Mouse (Mus musculus) lung, postnatal 0 days (tissue): Measurements from ENCODE around the gene Adam6b. TPM values are rescaled to one million over a fixed set of nuclear protein-coding genes. Genes with fewer than 3 reads are reported as not detected.
"Not testable (repeated sequence)": the region's sequence is repeated elsewhere in the genome, so short reads cannot be mapped to it uniquely, and the experiment has no call there.

ENCODE experiments used
- ATAC-seq: fragments of 200-750 bp; cut with Nextera tagmentation; 2 replicates; pipeline ENCODE4 v1.8.0; 2017; ENCODE audit warnings: moderate library complexity
- DNase-seq: peaks from one replicate; pipeline ENCODE4 v3.0.0-alpha.2; 2016; ENCODE audit warnings: low spot score
- H3K27ac ChIP-seq: fragments of 300-500 bp; sonication (generic); 2 replicates; pipeline ENCODE4 v1.5.1; 2014; ENCODE audit warnings: antibody characterized with exemption, mild to moderate bottlenecking, low read length, mixed read lengths
- H3K27me3 ChIP-seq: fragments of 300-500 bp; sonication (generic); replicated peaks from 2 replicates; pipeline ENCODE4 v1.6.1; 2014; ENCODE audit warnings: low read length, mixed read lengths; ENCODE audit not compliant: insufficient read depth
- H3K36me3 ChIP-seq: fragments of 300-500 bp; sonication (generic); 2 replicates; pipeline ENCODE4 v1.6.1; 2014; ENCODE audit warnings: low read length, mixed read lengths; ENCODE audit not compliant: insufficient read depth
- H3K4me1 ChIP-seq: fragments of 300-500 bp; sonication (generic); 2 replicates; pipeline ENCODE4 v1.6.1; 2014; ENCODE audit warnings: antibody characterized with exemption, low read depth, low read length, mixed read lengths; ENCODE audit not compliant: insufficient read depth
- H3K4me2 ChIP-seq: fragments of 300-500 bp; sonication (generic); replicated peaks from 2 replicates; pipeline ENCODE4 v1.6.1; 2014; ENCODE audit warnings: low read depth, mild to moderate bottlenecking, low read length, moderate library complexity, mixed read lengths
- H3K4me3 ChIP-seq: fragments of 300-500 bp; sonication (generic); 2 replicates; pipeline ENCODE4 v1.5.1; 2014; ENCODE audit warnings: low read depth, low read length
- H3K9ac ChIP-seq: fragments of 300-500 bp; sonication (generic); replicated peaks from 2 replicates; pipeline ENCODE4 v1.6.1; 2014; ENCODE audit warnings: low read depth, mild to moderate bottlenecking
- H3K9me3 ChIP-seq: fragments of 300-500 bp; sonication (generic); 2 replicates; pipeline ENCODE4 v1.6.1; 2016; ENCODE audit warnings: low read length, mixed read lengths
- CTCF ChIP-seq: IDR thresholded peaks from 2 replicates; pipeline ENCODE4 v1.5.1; 2016; ENCODE audit warnings: antibody characterized with exemption, mild to moderate bottlenecking
- EP300 ChIP-seq: IDR thresholded peaks from 2 replicates; pipeline ENCODE4 v1.6.1; 2016; ENCODE audit warnings: antibody characterized with exemption, mild to moderate bottlenecking, control low read depth
- WGBS: fragments of 180-500 bp; shearing (Covaris S2); extraction: QIAGEN DNeasy Blood & Tissue Kit; methylation state at CpG from one replicate; pipeline ENCODE4 v1.1.7; 2014; 5-methylcytosine and 5-hydroxymethylcytosine counted together
- polyA plus RNA-seq: library from polyadenylated mRNA; unstranded; fragments of >200 nt; fragmentation: Nextera tagmentation; extraction: Ambion mirVana; gene quantifications from 2 replicates; pipeline ENCODE4 v1.2.1, GENCODE M21; 2015

Adam6b gene
- not detected in 2 replicates for polyA plus RNA-seq

- ATAC-seq, H3K9me3 ChIP-seq: not testable (repeated sequence)
- WGBS, result 80% methylated on average over 1 of the region's 1 CpGs
These were observed at the start of gene Adam6b for GRCm38 (mm10) chr12:113489211-113489610. Gene Adam6b (plus strand): TSS chr12:113489511.

GRCm38 (mm10) chr12:113446061-113446460 is 43.2 kb upstream of the Adam6b start:
- Histone ChIP-seq H3K4me1 (no peaks in the 10 kb centered on the region), H3K4me3 (no peak overlapping the region), H3K27ac (no peak overlapping the region), H3K9me3 (no peaks in the 10 kb centered on the region), H3K4me2 (no peak overlapping the region), H3K27me3 (no peaks in the 10 kb centered on the region), H3K9ac (no peak overlapping the region), H3K36me3 (no peaks in the 10 kb centered on the region)
- TF ChIP-seq EP300, result no peak
- no peak for ATAC-seq
- 73% methylated on average over 1 of the region's 1 CpGs for WGBS
- DNase-seq, result no peak

More at GRCm38 (mm10) chr12:113489211-113489610, at the start of gene Adam6b:
- not testable (repeated sequence) for H3K36me3 ChIP-seq, H3K27ac ChIP-seq, DNase-seq, H3K27me3 ChIP-seq, H3K4me1 ChIP-seq, H3K9ac ChIP-seq, H3K4me2 ChIP-seq, H3K4me3 ChIP-seq

GRCm38 (mm10) chr12:113476164-113476563 is 13.1 kb upstream of the Adam6b start:
- no peak for ATAC-seq
- Histone ChIP-seq H3K9me3 (no peaks in the 10 kb centered on the region), H3K4me3 (no peak overlapping the region), H3K27me3 (no peaks in the 10 kb centered on the region), H3K27ac (no peak overlapping the region), H3K4me1 (no peaks in the 10 kb centered on the region), H3K4me2 (no peak overlapping the region), H3K36me3 (no peaks in the 10 kb centered on the region), H3K9ac (no peak overlapping the region)
- TF ChIP-seq EP300, result no peak
- no peak for TF ChIP-seq CTCF
- WGBS, result 57% methylated on average over 2 of the region's 2 CpGs
- no peak for DNase-seq

GRCm38 (mm10) chr12:113482147-113482546 is 7.2 kb upstream of the Adam6b start:
- Histone ChIP-seq H3K36me3 (no peaks in the 10 kb centered on the region), H3K9me3 (no peaks in the 10 kb centered on the region), H3K27me3 (no peaks in the 10 kb centered on the region), H3K4me2 (no peak overlapping the region), H3K9ac (no peak overlapping the region), H3K4me3 (no peak overlapping the region), H3K4me1 (no peaks in the 10 kb centered on the region), H3K27ac (no peak overlapping the region)
- DNase-seq, result no peak
- WGBS, result 71% methylated on average over 2 of the region's 2 CpGs
- ATAC-seq, result no peak
- no peak for TF ChIP-seq CTCF

- H3K27me3 ChIP-seq, result no peaks in the 10 kb centered on the region
- H3K36me3 ChIP-seq, result no peaks in the 10 kb centered on the region
- DNase-seq (no peak), ATAC-seq (no peak)
- 43% methylated on average over 4 of the region's 4 CpGs for WGBS
- TF ChIP-seq EP300 (no peak), CTCF (no peak)
- H3K4me1 ChIP-seq, result no peaks in the 10 kb centered on the region
- H3K4me3 ChIP-seq, result no peak overlapping the region
- no peak overlapping the region for H3K4me2 ChIP-seq
- no peak overlapping the region for H3K9ac ChIP-seq
- H3K9me3 ChIP-seq, result no peaks in the 10 kb centered on the region
- no peak overlapping the region for H3K27ac ChIP-seq
These were observed 6.5 kb upstream of the Adam6b start for GRCm38 (mm10) chr12:113482661-113483389.

GRCm38 (mm10) chr12:113483492-113484162 is 5.7 kb upstream of the Adam6b start:
- no peak for ATAC-seq
- no peak overlapping the region for H3K4me3 ChIP-seq
- WGBS, result 86% methylated on average over 2 of the region's 2 CpGs
- H3K4me1 ChIP-seq, result no peaks in the 10 kb centered on the region
- no peaks in the 10 kb centered on the region for H3K36me3 ChIP-seq
- TF ChIP-seq EP300 (no peak), CTCF (no peak)
- no peak overlapping the region for H3K9ac ChIP-seq
- DNase-seq, result no peak
- no peaks in the 10 kb centered on the region for H3K9me3 ChIP-seq
- no peak overlapping the region for H3K27ac ChIP-seq
- no peak overlapping the region for H3K4me2 ChIP-seq
- H3K27me3 ChIP-seq, result no peaks in the 10 kb centered on the region
